Mouse (Mus musculus): ENCODE results near the gene Elk3. TPM values are rescaled to one million over a fixed set of nuclear protein-coding genes. Genes with fewer than 3 reads are reported as not detected.

Elk3 gene
- polyA plus RNA-seq, 1 experiment from 2014 or later: 49.1 TPM

- no peaks in the 10 kb centered on the region for H3K27me3 ChIP-seq (ENCODE audit: control insufficient read depth, insufficient read depth, low read length)
- no peaks in the 10 kb centered on the region for H3K36me3 ChIP-seq (ENCODE audit: control insufficient read depth, insufficient read depth, low read length)
- no peak overlapping the region for H3K4me3 ChIP-seq (ENCODE audit: low read length)
- H3K4me1 ChIP-seq (ENCODE audit: control insufficient read depth, insufficient read depth, low read length): peaks cover 14% of the 10 kb centered on the region; the same call in 1 of the 2 replicates
- no peak overlapping the region for H3K4me2 ChIP-seq (replicated peaks; ENCODE audit: low read depth, low read length)
- H3K9ac ChIP-seq (ENCODE audit: low read depth, low read length): no peak overlapping the region
- no peaks in the 10 kb centered on the region for H3K9me3 ChIP-seq (ENCODE audit: control insufficient read depth, low read length)
- peak; percentile 62 for ATAC-seq (ENCODE audit: low FRiP score, low TSS enrichment)
- 60% methylated on average over 12 of the region's 12 CpGs for whole genome bisulfite sequencing
- H3K27ac ChIP-seq (ENCODE audit: low read depth, low read length): peak overlapping the region; percentile 65; the same call in 1 of the 2 replicates
Measured at GRCm38 (mm10) chr10:93325804-93326740, 15.1 kb upstream of the Elk3 start.

DNA sequence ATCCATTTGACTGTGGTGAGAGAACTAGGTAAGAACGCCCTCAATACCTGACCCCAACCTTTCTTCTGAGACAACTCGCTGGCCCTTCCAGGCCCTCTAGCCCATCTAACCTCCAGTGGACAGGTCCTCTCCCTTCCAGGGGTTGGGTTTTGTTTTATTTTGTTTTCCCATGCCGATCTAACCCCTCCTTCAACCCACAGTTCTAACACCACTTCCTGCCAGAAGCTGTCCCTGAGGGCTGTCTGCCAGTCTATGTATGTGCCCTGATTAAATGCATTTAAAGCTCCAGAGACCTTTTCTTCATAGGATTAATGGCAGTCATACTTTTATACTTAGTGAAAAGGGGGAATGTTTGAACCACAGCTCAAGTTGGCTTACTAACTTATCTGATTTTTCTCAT lies 14.4 kb upstream of the Elk3 start:
- ATAC-seq (ENCODE audit: low FRiP score, low TSS enrichment): no peak
- Histone ChIP-seq H3K4me2 (replicated peaks; ENCODE audit: low read depth, low read length) (no peak overlapping the region), H3K36me3 (ENCODE audit: control insufficient read depth, insufficient read depth, low read length) (no peaks in the 10 kb centered on the region), H3K9ac (ENCODE audit: low read depth, low read length) (no peak overlapping the region), H3K27me3 (ENCODE audit: control insufficient read depth, insufficient read depth, low read length) (no peaks in the 10 kb centered on the region), H3K9me3 (ENCODE audit: control insufficient read depth, low read length) (no peaks in the 10 kb centered on the region), H3K4me1 (ENCODE audit: control insufficient read depth, insufficient read depth, low read length) (peaks cover 14% of the 10 kb centered on the region; the same call in 1 of the 2 replicates), H3K4me3 (ENCODE audit: low read length) (no peak overlapping the region), H3K27ac (ENCODE audit: low read depth, low read length) (peak overlapping the region; percentile 65; the same call in 1 of the 2 replicates)
- WGBS: 27% methylated on average over 3 of the region's 3 CpGs

DNA sequence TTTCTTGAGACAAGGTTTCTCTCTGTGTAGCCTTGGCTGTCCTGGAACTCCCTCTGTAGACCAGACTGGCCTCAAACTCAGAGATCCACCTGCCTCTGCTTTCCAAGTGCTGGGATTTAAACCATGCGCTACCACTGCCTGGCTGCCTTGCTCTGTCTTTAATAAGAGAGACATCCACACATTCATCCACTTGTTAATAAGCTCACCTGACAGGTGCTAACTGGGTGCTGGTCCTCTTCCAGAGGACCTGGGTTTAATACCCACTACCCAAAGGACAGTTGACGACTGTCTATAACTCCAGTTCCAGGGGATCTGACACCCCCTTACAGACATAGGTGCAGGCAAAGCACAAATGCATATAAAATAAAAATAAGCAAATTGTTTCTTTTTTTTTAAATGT lies 13.5 kb upstream of the Elk3 start:
- H3K9me3 ChIP-seq (ENCODE audit: control insufficient read depth, low read length): no peaks in the 10 kb centered on the region
- 89% methylated on average over 2 of the region's 2 CpGs for WGBS
- H3K9ac ChIP-seq (ENCODE audit: low read depth, low read length): no peak overlapping the region
- no peak overlapping the region for H3K27ac ChIP-seq (ENCODE audit: low read depth, low read length)
- no peak overlapping the region for H3K4me3 ChIP-seq (ENCODE audit: low read length)
- H3K27me3 ChIP-seq (ENCODE audit: control insufficient read depth, insufficient read depth, low read length): no peaks in the 10 kb centered on the region
- ATAC-seq (ENCODE audit: low FRiP score, low TSS enrichment): no peak
- peaks cover 14% of the 10 kb centered on the region; the same call in 1 of the 2 replicates for H3K4me1 ChIP-seq (ENCODE audit: control insufficient read depth, insufficient read depth, low read length)
- H3K4me2 ChIP-seq (replicated peaks; ENCODE audit: low read depth, low read length): no peak overlapping the region
- H3K36me3 ChIP-seq (ENCODE audit: control insufficient read depth, insufficient read depth, low read length): no peaks in the 10 kb centered on the region

DNA sequence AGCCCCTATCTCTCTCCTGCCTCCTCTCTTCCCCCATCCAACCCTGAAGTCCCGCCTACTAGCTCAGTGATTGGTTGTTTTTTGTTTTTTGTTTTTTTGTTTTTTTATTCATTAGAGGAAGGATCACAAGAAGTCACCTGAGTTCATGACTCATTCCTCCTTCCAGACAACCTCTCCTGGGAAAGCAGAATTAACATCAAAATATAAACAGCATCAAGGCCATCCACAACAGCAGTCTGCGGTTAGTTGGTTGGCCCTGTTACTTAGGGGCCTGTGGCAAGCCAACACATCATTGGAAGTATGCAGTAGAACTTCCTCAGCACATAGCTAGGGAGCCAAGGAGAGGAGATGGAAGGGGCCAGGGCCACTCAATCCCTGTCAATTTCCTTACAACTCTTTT lies 12.7 kb upstream of the Elk3 start:
- 97% methylated on average over 2 of the region's 2 CpGs for WGBS
- no peak for ATAC-seq (ENCODE audit: low FRiP score, low TSS enrichment)
- Histone ChIP-seq H3K27me3 (ENCODE audit: control insufficient read depth, insufficient read depth, low read length) (no peaks in the 10 kb centered on the region), H3K9ac (ENCODE audit: low read depth, low read length) (no peak overlapping the region), H3K4me3 (ENCODE audit: low read length) (no peak overlapping the region), H3K9me3 (ENCODE audit: control insufficient read depth, low read length) (no peaks in the 10 kb centered on the region), H3K4me1 (ENCODE audit: control insufficient read depth, insufficient read depth, low read length) (peaks cover 14% of the 10 kb centered on the region; the same call in 1 of the 2 replicates), H3K36me3 (ENCODE audit: control insufficient read depth, insufficient read depth, low read length) (no peaks in the 10 kb centered on the region), H3K4me2 (replicated peaks; ENCODE audit: low read depth, low read length) (no peak overlapping the region), H3K27ac (ENCODE audit: low read depth, low read length) (no peak overlapping the region)

GRCm38 (mm10) chr10:93321763-93322162 lies 10.8 kb upstream of the Elk3 start:
- no peak overlapping the region for H3K27ac ChIP-seq (ENCODE audit: low read depth, low read length)
- no peaks in the 10 kb centered on the region for H3K36me3 ChIP-seq (ENCODE audit: control insufficient read depth, insufficient read depth, low read length)
- ATAC-seq (ENCODE audit: low FRiP score, low TSS enrichment): no peak
- H3K9ac ChIP-seq (ENCODE audit: low read depth, low read length): no peak overlapping the region
- H3K9me3 ChIP-seq (ENCODE audit: control insufficient read depth, low read length): no peaks in the 10 kb centered on the region
- no peaks in the 10 kb centered on the region for H3K27me3 ChIP-seq (ENCODE audit: control insufficient read depth, insufficient read depth, low read length)
- no peak overlapping the region for H3K4me3 ChIP-seq (ENCODE audit: low read length)
- H3K4me2 ChIP-seq (replicated peaks; ENCODE audit: low read depth, low read length): no peak overlapping the region
- H3K4me1 ChIP-seq (ENCODE audit: control insufficient read depth, insufficient read depth, low read length): peaks cover 11% of the 10 kb centered on the region; the same call in 1 of the 2 replicates

GRCm38 (mm10) chr10:93320148-93320547 lies 9.2 kb upstream of the Elk3 start:
- H3K27me3 ChIP-seq (ENCODE audit: control insufficient read depth, insufficient read depth, low read length): no peaks in the 10 kb centered on the region
- H3K4me2 ChIP-seq (replicated peaks; ENCODE audit: low read depth, low read length): no peak overlapping the region
- H3K36me3 ChIP-seq (ENCODE audit: control insufficient read depth, insufficient read depth, low read length): no peaks in the 10 kb centered on the region
- H3K9me3 ChIP-seq (ENCODE audit: control insufficient read depth, low read length): peaks cover 3% of the 10 kb centered on the region; the same call in 1 of the 2 replicates
- H3K9ac ChIP-seq (ENCODE audit: low read depth, low read length): no peak overlapping the region
- no peak overlapping the region for H3K27ac ChIP-seq (ENCODE audit: low read depth, low read length)
- H3K4me1 ChIP-seq (ENCODE audit: control insufficient read depth, insufficient read depth, low read length): no peaks in the 10 kb centered on the region
- WGBS: 66% methylated on average over 4 of the region's 4 CpGs
- no peak for ATAC-seq (ENCODE audit: low FRiP score, low TSS enrichment)
- H3K4me3 ChIP-seq (ENCODE audit: low read length): no peak overlapping the region

DNA sequence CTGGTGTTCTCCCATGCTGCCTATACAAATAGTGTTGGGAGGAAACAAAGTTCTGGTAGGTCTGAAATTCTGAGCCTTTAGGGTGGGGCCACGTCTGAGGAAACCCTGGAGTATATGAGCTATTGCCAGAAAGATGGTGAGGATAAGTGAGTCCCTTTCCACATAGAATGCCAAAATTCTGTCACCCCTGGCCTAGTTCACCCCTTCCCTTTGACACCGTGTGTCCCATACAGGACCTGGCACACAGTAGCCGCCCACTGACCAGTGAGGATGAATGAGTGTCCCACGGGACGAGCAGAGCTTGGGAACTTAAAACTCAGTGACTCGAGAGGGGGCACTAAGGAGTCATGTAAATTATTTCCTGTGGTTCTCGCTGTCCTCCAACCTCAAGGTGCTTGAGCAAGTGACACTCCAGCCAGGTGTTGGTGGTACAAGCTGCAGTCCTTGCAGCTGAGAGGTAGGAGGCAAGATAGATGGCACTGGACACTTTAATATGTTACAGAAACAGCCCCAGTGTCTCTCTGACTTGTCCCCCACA lies 8.7 kb upstream of the Elk3 start:
- no peaks in the 10 kb centered on the region for H3K27me3 ChIP-seq (ENCODE audit: control insufficient read depth, insufficient read depth, low read length)
- no peaks in the 10 kb centered on the region for H3K36me3 ChIP-seq (ENCODE audit: control insufficient read depth, insufficient read depth, low read length)
- 56% methylated on average over 7 of the region's 7 CpGs for WGBS
- H3K4me1 ChIP-seq (ENCODE audit: control insufficient read depth, insufficient read depth, low read length): no peaks in the 10 kb centered on the region
- H3K4me3 ChIP-seq (ENCODE audit: low read length): no peak overlapping the region
- no peak overlapping the region for H3K9ac ChIP-seq (ENCODE audit: low read depth, low read length)
- no peak for ATAC-seq (ENCODE audit: low FRiP score, low TSS enrichment)
- no peak overlapping the region for H3K4me2 ChIP-seq (replicated peaks; ENCODE audit: low read depth, low read length)
- H3K27ac ChIP-seq (ENCODE audit: low read depth, low read length): no peak overlapping the region
- H3K9me3 ChIP-seq (ENCODE audit: control insufficient read depth, low read length): peaks cover 3% of the 10 kb centered on the region; the same call in 1 of the 2 replicates

- no peaks in the 10 kb centered on the region for H3K27me3 ChIP-seq (ENCODE audit: control insufficient read depth, insufficient read depth, low read length)
- ATAC-seq (ENCODE audit: low FRiP score, low TSS enrichment): no peak
- no peak overlapping the region for H3K9ac ChIP-seq (ENCODE audit: low read depth, low read length)
- H3K4me1 ChIP-seq (ENCODE audit: control insufficient read depth, insufficient read depth, low read length): 0 out of 2 replicates have a peak, but pooled peaks cover under 1% of the 10 kb centered on the region
- no peak overlapping the region for H3K4me2 ChIP-seq (replicated peaks; ENCODE audit: low read depth, low read length)
- H3K4me3 ChIP-seq (ENCODE audit: low read length): no peak overlapping the region
- WGBS: 45% methylated on average over 6 of the region's 6 CpGs
- H3K9me3 ChIP-seq (ENCODE audit: control insufficient read depth, low read length): peaks cover 3% of the 10 kb centered on the region; the same call in 1 of the 2 replicates
- H3K36me3 ChIP-seq (ENCODE audit: control insufficient read depth, insufficient read depth, low read length): no peaks in the 10 kb centered on the region
- peak overlapping the region; percentile 37; the same call in 1 of the 2 replicates for H3K27ac ChIP-seq (ENCODE audit: low read depth, low read length)
Measured at GRCm38 (mm10) chr10:93316909-93317308, 6.0 kb upstream of the Elk3 start.

DNA sequence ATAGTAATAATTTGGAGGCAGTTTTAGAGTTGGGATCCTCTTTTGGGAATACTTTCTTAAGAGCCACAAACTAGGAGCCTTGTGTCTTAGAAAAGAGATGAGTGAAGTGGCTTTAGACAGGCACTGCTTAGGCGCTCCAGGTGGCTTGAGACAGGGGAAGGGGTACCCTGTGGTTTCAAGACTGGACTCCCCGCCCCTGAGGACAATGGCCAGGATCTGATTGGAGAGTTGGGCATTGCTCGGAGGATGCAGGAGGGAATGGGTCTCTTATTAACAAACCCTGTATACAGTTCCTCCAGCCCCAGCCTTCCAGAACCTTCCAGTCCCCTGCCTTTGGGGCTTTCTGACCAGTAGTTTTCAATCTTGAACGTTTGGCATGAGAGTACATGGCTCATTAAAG lies 641 bp upstream of the Elk3 start:
- H3K27me3 ChIP-seq (ENCODE audit: control insufficient read depth, insufficient read depth, low read length): no peaks in the 10 kb centered on the region
- H3K4me1 ChIP-seq (ENCODE audit: control insufficient read depth, insufficient read depth, low read length): peaks cover 21% of the 10 kb centered on the region; the same call in 1 of the 2 replicates
- WGBS: 5% methylated on average over 4 of the region's 4 CpGs
- peak overlapping the region; percentile 92; the same call in 1 of the 2 replicates for H3K9ac ChIP-seq (ENCODE audit: low read depth, low read length)
- H3K27ac ChIP-seq (ENCODE audit: low read depth, low read length): peak overlapping the region; percentile 82; the same call in 1 of the 2 replicates
- no peaks in the 10 kb centered on the region; the same call in 1 of the 2 replicates for H3K36me3 ChIP-seq (ENCODE audit: control insufficient read depth, insufficient read depth, low read length)
- H3K9me3 ChIP-seq (ENCODE audit: control insufficient read depth, low read length): peaks cover 3% of the 10 kb centered on the region; the same call in 1 of the 2 replicates
- H3K4me3 ChIP-seq (ENCODE audit: low read length): peak overlapping the region; percentile 85; the same call in 1 of the 2 replicates
- H3K4me2 ChIP-seq (replicated peaks; ENCODE audit: low read depth, low read length): peak overlapping the region; percentile 83
- ATAC-seq (ENCODE audit: low FRiP score, low TSS enrichment): peak; percentile 45; the same call in 1 of the 2 replicates

All from kidney, embryonic 14.5 days (tissue).